Mouse (Mus musculus): ENCODE measurements at regions not wholly inside any gene's neighbourhood (a gene's known extent, or its start where the extent isn't known, plus 50 kb on each side); places are given as distances from the start of the nearest gene placed in this dataset.
A peak's percentile ranks its signal among the peaks of the same experiment; 100 is the strongest.

- H3K27ac ChIP-seq = no peak overlapping the region
- H3K9me3 ChIP-seq = 0 out of 2 replicates have a peak, but pooled peaks cover 3% of the 10 kb centered on the region
- H3K4me1 ChIP-seq = no peaks in the 10 kb centered on the region
- no peak overlapping the region for H3K4me3 ChIP-seq (replicated peaks)
- no peaks in the 10 kb centered on the region for H3K27me3 ChIP-seq
- H3K36me3 ChIP-seq (replicated peaks) = no peaks in the 10 kb centered on the region
- WGBS = 97% methylated on average over 5 of the region's 5 CpGs
- ATAC-seq (ENCODE audit: low FRiP score) = no peak
- no peak overlapping the region for H3K4me2 ChIP-seq
- no peak overlapping the region for H3K9ac ChIP-seq
Observed at GRCm38 (mm10) chr17:88379389-88379788, 61.1 kb upstream of the Foxn2 start.

GRCm38 (mm10) chr17:88381106-88381505 lies 59.4 kb upstream of the Foxn2 start:
- WGBS = 65% methylated on average over 9 of the region's 9 CpGs
- Histone ChIP-seq H3K4me2 (no peak overlapping the region), H3K27me3 (no peaks in the 10 kb centered on the region)

GRCm38 (mm10) chr17:88383447-88383846 lies 57.1 kb upstream of the Foxn2 start:
- Histone ChIP-seq H3K27ac (no peak overlapping the region), H3K9ac (no peak overlapping the region), H3K4me1 (no peaks in the 10 kb centered on the region), H3K9me3 (0 out of 2 replicates have a peak, but pooled peaks cover 3% of the 10 kb centered on the region), H3K27me3 (no peaks in the 10 kb centered on the region), H3K36me3 (replicated peaks) (no peaks in the 10 kb centered on the region), H3K4me2 (no peak overlapping the region), H3K4me3 (replicated peaks) (no peak overlapping the region)
- WGBS = 78% methylated on average over 4 of the region's 4 CpGs
- no peak for ATAC-seq (ENCODE audit: low FRiP score)

More at GRCm38 (mm10) chr17:88381106-88381505, 59.4 kb upstream of the Foxn2 start:
- H3K27ac ChIP-seq = no peak overlapping the region
- ATAC-seq (ENCODE audit: low FRiP score) = no peak
- no peak overlapping the region for H3K9ac ChIP-seq
- H3K4me1 ChIP-seq = no peaks in the 10 kb centered on the region
- H3K9me3 ChIP-seq = 0 out of 2 replicates have a peak, but pooled peaks cover 3% of the 10 kb centered on the region
- H3K36me3 ChIP-seq (replicated peaks) = no peaks in the 10 kb centered on the region
- H3K4me3 ChIP-seq (replicated peaks) = no peak overlapping the region

GRCm38 (mm10) chr17:88388441-88388951 lies 52.0 kb upstream of the Foxn2 start:
- peak; percentile 44; the same call in 1 of the 2 replicates for ATAC-seq (ENCODE audit: low FRiP score)
- Histone ChIP-seq H3K9me3 (no peaks in the 10 kb centered on the region), H3K36me3 (replicated peaks) (no peaks in the 10 kb centered on the region), H3K27ac (no peak overlapping the region), H3K27me3 (no peaks in the 10 kb centered on the region), H3K4me2 (no peak overlapping the region), H3K4me1 (no peaks in the 10 kb centered on the region), H3K4me3 (replicated peaks) (no peak overlapping the region), H3K9ac (no peak overlapping the region)
- WGBS = 65% methylated on average over 15 of the region's 15 CpGs

GRCm38 (mm10) chr17:88389668-88390461 lies 50.6 kb upstream of the Foxn2 start:
- Histone ChIP-seq H3K9ac (no peak overlapping the region), H3K4me3 (replicated peaks) (no peak overlapping the region), H3K4me1 (no peaks in the 10 kb centered on the region), H3K27me3 (no peaks in the 10 kb centered on the region), H3K4me2 (no peak overlapping the region), H3K27ac (no peak overlapping the region), H3K9me3 (no peaks in the 10 kb centered on the region), H3K36me3 (replicated peaks) (no peaks in the 10 kb centered on the region)
- 82% methylated on average over 14 of the region's 14 CpGs for WGBS
- no peak for ATAC-seq (ENCODE audit: low FRiP score)

All from forebrain, embryonic 12.5 days (tissue).